Mouse (Mus musculus) bone marrow, adult 2 months (tissue): ENCODE data around the gene Krt76. TPM values are rescaled to one million over a fixed set of nuclear protein-coding genes. Genes with fewer than 3 reads are reported as not detected.

Source experiments
- H3K27ac ChIP-seq: fragments of 200-500 bp; 2 replicates; pipeline ENCODE4 v1.5.1; 2012; ENCODE audit warnings: low read depth, mild to moderate bottlenecking, control low read depth, inconsistent platforms, low read length; ENCODE audit not compliant: control insufficient read depth, poor library complexity, insufficient read depth
- H3K4me1 ChIP-seq: fragments of 200-500 bp; 2 replicates; pipeline ENCODE4 v1.6.1; 2011; ENCODE audit warnings: low read length; ENCODE audit not compliant: control insufficient read depth, insufficient read depth
- H3K4me3 ChIP-seq: fragments of 200-500 bp; replicated peaks from 2 replicates; pipeline ENCODE3; 2011; ENCODE audit warnings: mild to moderate bottlenecking, low read depth, low read length, control low read depth; ENCODE audit not compliant: control insufficient read depth
- CTCF ChIP-seq: fragments of 200-500 bp; IDR thresholded peaks from 2 replicates; pipeline ENCODE4 v1.5.1; 2011; ENCODE audit warnings: low read length, control low read depth; ENCODE audit not compliant: control insufficient read depth, insufficient read depth
- POLR2A ChIP-seq: fragments of 200-500 bp; IDR thresholded peaks from 2 replicates; pipeline ENCODE4 v1.6.1; 2011; ENCODE audit warnings: low read depth, mild to moderate bottlenecking, control low read depth, low read length, borderline replicate concordance; ENCODE audit not compliant: control insufficient read depth
- WGBS: fragments of 180-500 bp; shearing (Covaris S2); methylation state at CpG from one replicate; pipeline ENCODE4 v1.1.7; 2018; 5-methylcytosine and 5-hydroxymethylcytosine counted together
- polyA plus RNA-seq: library from polyadenylated mRNA; stranded (reverse); fragments of >200 nt; gene quantifications from 2 replicates; pipeline ENCODE4 v1.2.4, GENCODE M21; 2011; ENCODE audit warnings: low replicate concordance; ENCODE audit not compliant: missing spikeins, insufficient read depth, insufficient read length

Krt76 gene
- polyA plus RNA-seq = not detected in 2 replicates

- no peaks in the 10 kb centered on the region for H3K4me1 ChIP-seq
- no peak for TF ChIP-seq CTCF
- no peak for TF ChIP-seq POLR2A
- no peak within 1 kb of the TSS for H3K27ac ChIP-seq
- 64% methylated on average over 4 of the region's 4 CpGs for WGBS
- no peak within 1 kb of the TSS for H3K4me3 ChIP-seq
Observed at GRCm38 (mm10) chr15:101892820-101893219, at the start of gene Krt76. TSS of gene Krt76 (minus strand) at chr15:101892920.

GRCm38 (mm10) chr15:101941948-101942347 lies 49.2 kb upstream of the Krt76 start:
- Histone ChIP-seq H3K27ac (no peak overlapping the region), H3K4me1 (no peaks in the 10 kb centered on the region), H3K4me3 (no peak overlapping the region)
- 67% methylated on average over 8 of the region's 8 CpGs for WGBS
- no peak for TF ChIP-seq CTCF
- TF ChIP-seq POLR2A = no peak

- H3K4me3 ChIP-seq = no peak within 1 kb of the TSS
- no peak for TF ChIP-seq POLR2A
- no peak for TF ChIP-seq CTCF
- H3K27ac ChIP-seq = no peak within 1 kb of the TSS
- H3K4me1 ChIP-seq = no peaks in the 10 kb centered on the region
- WGBS = 70% methylated on average over 6 of the region's 6 CpGs
Observed at GRCm38 (mm10) chr15:101940274-101940829, 47.6 kb upstream of the Krt76 start, which contains the start of gene Krt79. TSS of gene Krt79 (minus strand) at chr15:101940324.

- Histone ChIP-seq H3K4me3 (no peak overlapping the region), H3K4me1 (no peaks in the 10 kb centered on the region), H3K27ac (no peak overlapping the region)
- WGBS = 67% methylated on average over 9 of the region's 9 CpGs
- TF ChIP-seq POLR2A (no peak), CTCF (no peak)
Observed at GRCm38 (mm10) chr15:101938600-101939308, 46.0 kb upstream of the Krt76 start.

GRCm38 (mm10) chr15:101933024-101933423 lies 40.3 kb upstream of the Krt76 start:
- no peaks in the 10 kb centered on the region for H3K4me1 ChIP-seq
- TF ChIP-seq POLR2A = no peak
- TF ChIP-seq CTCF = no peak
- 56% methylated on average over 6 of the region's 6 CpGs for WGBS
- no peak overlapping the region for H3K4me3 ChIP-seq
- H3K27ac ChIP-seq = no peak overlapping the region

GRCm38 (mm10) chr15:101929666-101930065 lies 36.9 kb upstream of the Krt76 start:
- no peak overlapping the region for H3K4me3 ChIP-seq
- WGBS = 3% methylated on average over 17 of the region's 17 CpGs
- TF ChIP-seq CTCF (no peak), POLR2A (no peak)

GRCm38 (mm10) chr15:101929087-101929486 lies 36.4 kb upstream of the Krt76 start:
- H3K4me1 ChIP-seq = no peaks in the 10 kb centered on the region
- TF ChIP-seq POLR2A = no peak
- TF ChIP-seq CTCF = no peak
- 29% methylated on average over 9 of the region's 9 CpGs for WGBS
- no peak overlapping the region for H3K4me3 ChIP-seq
- H3K27ac ChIP-seq = no peak overlapping the region

More at GRCm38 (mm10) chr15:101929666-101930065, 36.9 kb upstream of the Krt76 start:
- Histone ChIP-seq H3K4me1 (no peaks in the 10 kb centered on the region), H3K27ac (no peak overlapping the region)

GRCm38 (mm10) chr15:101927340-101928080 lies 34.8 kb upstream of the Krt76 start:
- no peak overlapping the region for H3K4me3 ChIP-seq
- H3K4me1 ChIP-seq = no peaks in the 10 kb centered on the region
- whole genome bisulfite sequencing = 73% methylated on average over 12 of the region's 12 CpGs
- TF ChIP-seq POLR2A (no peak), CTCF (no peak)
- no peak overlapping the region for H3K27ac ChIP-seq
